In genomic region chr16:33697576-33698276, GRCm38 (mm10) we compare ENCODE assay signal across 8 mouse cellular contexts. TPM values are rescaled to one million over a fixed set of nuclear protein-coding genes. Genes with fewer than 3 reads are reported as not detected.
DNase-seq lines count a peak whose midpoint lies in the region; ATAC-seq lines count a peak whose summit lies in the region.
"Had no signal": no experiment of that assay in that cellular context is flagged by ENCODE, and none has a peak within 500 bp of the region (broad histone marks: within the 10 kb centered on the region; RNA-seq: fewer than 3 reads in every experiment).

No protein-coding gene starts in this region.

- peaks cover 32% of the 10 kb centered on the region for H3K4me1 ChIP-seq in lung, embryonic 15.5 days
- peaks cover 80% of the 10 kb centered on the region for H3K4me1 ChIP-seq in forebrain, embryonic 13.5 days
- H3K4me1 ChIP-seq in hindbrain, embryonic 11.5 days (replicated peaks; ENCODE audit: control insufficient read depth, insufficient read depth, low read length) = peaks cover 6% of the 10 kb centered on the region; the same call in 1 of the 2 replicates
- peaks cover 57% of the 10 kb centered on the region for H3K4me1 ChIP-seq in neural tube, embryonic 13.5 days (replicated peaks)

- peak overlapping the region; percentile 72 for H3K27ac ChIP-seq in lung, embryonic 15.5 days
- peak overlapping the region; percentile 68 for H3K27ac ChIP-seq in forebrain, embryonic 13.5 days
- H3K27ac ChIP-seq in hindbrain, embryonic 11.5 days (ENCODE audit: low read depth, low read length) = peak overlapping the region; percentile 51
- H3K27ac ChIP-seq in neural tube, embryonic 13.5 days (replicated peaks) = peak overlapping the region; percentile 24
- H3K27ac ChIP-seq: macrophage had no signal

- no peak for ATAC-seq in lung, embryonic 15.5 days (ENCODE audit: borderline replicate concordance, extremely low read depth, low FRiP score, low TSS enrichment)
- no peak for ATAC-seq in forebrain, embryonic 13.5 days
- no peak for ATAC-seq in hindbrain, embryonic 11.5 days (ENCODE audit: low FRiP score)
- ATAC-seq in neural tube, embryonic 13.5 days (ENCODE audit: low read depth) = no peak

- no peak for DNase-seq in lung, postnatal 14 days
- no peak for DNase-seq in hindbrain, embryonic 11.5 days (ENCODE audit: low spot score)
- no peak for DNase-seq in right cerebral cortex, postnatal 36 days (ENCODE audit: low spot score in 2 of 2)
- DNase-seq in thymus, postnatal 14 days = no peak

- no peaks in the 10 kb centered on the region for H3K9me3 ChIP-seq in lung, embryonic 15.5 days
- no peaks in the 10 kb centered on the region for H3K9me3 ChIP-seq in forebrain, embryonic 13.5 days (replicated peaks)
- no peaks in the 10 kb centered on the region for H3K9me3 ChIP-seq in hindbrain, embryonic 11.5 days (ENCODE audit: control insufficient read depth, low read length)
- no peaks in the 10 kb centered on the region for H3K9me3 ChIP-seq in neural tube, embryonic 13.5 days

- no peaks in the 10 kb centered on the region for H3K36me3 ChIP-seq in lung, embryonic 15.5 days
- H3K36me3 ChIP-seq in forebrain, embryonic 13.5 days (ENCODE audit: poor library complexity, severe bottlenecking) = peaks cover 9% of the 10 kb centered on the region
- H3K36me3 ChIP-seq in hindbrain, embryonic 11.5 days (ENCODE audit: control insufficient read depth, insufficient read depth, low read length) = no peaks in the 10 kb centered on the region
- no peaks in the 10 kb centered on the region for H3K36me3 ChIP-seq in neural tube, embryonic 13.5 days

- WGBS in lung, embryonic 15.5 days = 45% methylated on average over 9 of the region's 9 CpGs
- WGBS in forebrain, embryonic 13.5 days = 34% methylated on average over 9 of the region's 9 CpGs
- WGBS in hindbrain, embryonic 11.5 days = 44% methylated on average over 9 of the region's 9 CpGs
- WGBS in neural tube, embryonic 13.5 days = 12% methylated on average over 9 of the region's 9 CpGs

- H3K4me2 ChIP-seq in lung, embryonic 15.5 days = no peak overlapping the region
- H3K4me2 ChIP-seq in forebrain, embryonic 13.5 days = no peak overlapping the region
- H3K4me2 ChIP-seq in hindbrain, embryonic 11.5 days (replicated peaks; ENCODE audit: low read depth, low read length) = no peak overlapping the region
- no peak overlapping the region for H3K4me2 ChIP-seq in neural tube, embryonic 13.5 days

- H3K4me3 ChIP-seq in lung, embryonic 15.5 days = no peak overlapping the region
- no peak overlapping the region for H3K4me3 ChIP-seq in forebrain, embryonic 13.5 days
- no peak overlapping the region for H3K4me3 ChIP-seq in hindbrain, embryonic 11.5 days (ENCODE audit: low read depth, low read length)
- no peak overlapping the region for H3K4me3 ChIP-seq in neural tube, embryonic 13.5 days

- H3K9ac ChIP-seq in lung, embryonic 15.5 days = no peak overlapping the region
- H3K9ac ChIP-seq in forebrain, embryonic 13.5 days = peak overlapping the region; percentile 41; the same call in 1 of the 2 replicates
- no peak overlapping the region for H3K9ac ChIP-seq in hindbrain, embryonic 11.5 days (ENCODE audit: low read depth, low read length)
- H3K9ac ChIP-seq in neural tube, embryonic 13.5 days = no peak overlapping the region

- H3K27me3 ChIP-seq in lung, embryonic 15.5 days = no peaks in the 10 kb centered on the region
- no peaks in the 10 kb centered on the region for H3K27me3 ChIP-seq in forebrain, embryonic 13.5 days
- no peaks in the 10 kb centered on the region for H3K27me3 ChIP-seq in hindbrain, embryonic 11.5 days (ENCODE audit: control insufficient read depth, insufficient read depth, low read length)
- H3K27me3 ChIP-seq in neural tube, embryonic 13.5 days = no peaks in the 10 kb centered on the region

RNA-seq across cellular contexts. Expression of gene Heg1, which starts 13.6 kb away (rescaled TPM):
- polyA plus RNA-seq in lung, embryonic 15.5 days (2015; fragmentation: Nextera tagmentation; extraction: Ambion mirVana) = 21.1 and 25.2 TPM in 2 replicates
- 21.3 and 22.3 TPM in 2 replicates for polyA plus RNA-seq in forebrain, embryonic 13.5 days (2015; fragmentation: Nextera tagmentation; extraction: Ambion mirVana)
- 22.8 and 23.4 TPM in 2 replicates for polyA plus RNA-seq in hindbrain, embryonic 11.5 days (2014; fragmentation: Nextera tagmentation; extraction: Ambion mirVana)
- polyA plus RNA-seq in neural tube, embryonic 13.5 days (2015; fragmentation: Nextera tagmentation; extraction: Ambion mirVana) = 9.6 and 12.6 TPM in 2 replicates
